Mouse (Mus musculus): ENCODE data around the gene Prss50.

- no peak for TF ChIP-seq CTCF (IDR thresholded peaks at IDR 0.05; ENCODE audit: borderline replicate concordance, insufficient read depth, low read depth, low read length)
- TF ChIP-seq POLR2A (IDR thresholded peaks at IDR 0.05; ENCODE audit: borderline replicate concordance, insufficient read depth, low read length): no peak
Measured at GRCm38 (mm10) chr9:110879998-110880561, 22.3 kb downstream of the Prss50 start, which contains the start of gene Tmie.

Measured in cerebellum, adult 2 months (tissue).